Mouse (Mus musculus) ovary, postnatal 36 days (tissue): ENCODE measurements at regions not wholly inside any gene's neighbourhood (a gene's known extent, or its start where the extent isn't known, plus 50 kb on each side); places are given as distances from the start of the nearest gene placed in this dataset.

Experiments used
- DNase-seq: peaks from one replicate; pipeline ENCODE4 v3.0.0; 2022; ENCODE audit warnings: low spot score, mixed read lengths

DNA sequence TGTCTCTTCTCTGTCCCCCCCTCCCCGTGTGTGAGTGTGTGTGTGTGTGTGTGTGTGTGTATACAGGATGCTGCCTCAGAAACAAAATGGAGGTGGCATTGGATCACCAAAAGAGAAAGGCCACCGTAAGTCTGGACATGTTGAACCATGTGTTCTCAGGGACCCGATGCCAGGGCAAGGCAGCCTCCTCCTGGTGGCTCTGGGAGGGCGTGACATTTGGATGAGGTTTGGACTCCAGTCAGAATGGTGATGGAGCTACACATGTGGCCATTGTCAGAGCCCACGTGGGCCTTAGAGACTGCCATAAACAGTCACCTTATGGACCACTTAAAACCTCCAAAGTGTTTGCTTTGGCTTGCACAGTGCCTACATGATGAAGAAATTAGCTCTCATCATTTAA lies 80.0 kb downstream of the Efnb1 start:
- no peak for DNase-seq

DNA sequence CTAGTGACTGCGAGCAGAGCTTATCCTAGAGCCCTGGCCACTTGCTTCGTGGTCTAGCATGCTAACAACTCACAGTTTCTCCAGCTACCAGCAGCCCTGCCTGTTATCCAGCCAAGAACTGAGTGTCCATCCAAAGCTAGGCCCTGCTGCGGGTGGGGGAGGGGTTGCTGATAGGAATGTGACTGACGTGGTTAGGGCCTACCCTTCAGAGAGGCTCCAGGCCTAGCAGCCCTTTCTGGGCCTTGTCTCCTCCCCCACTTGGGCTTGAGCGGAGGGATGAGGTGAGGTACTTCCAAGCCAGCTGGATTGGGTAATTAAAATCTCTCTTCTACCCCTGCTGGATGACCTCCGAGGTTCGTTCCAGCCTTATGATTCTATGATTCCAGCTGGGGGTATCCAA lies 79.2 kb downstream of the Efnb1 start:
- DNase-seq = no peak

DNA sequence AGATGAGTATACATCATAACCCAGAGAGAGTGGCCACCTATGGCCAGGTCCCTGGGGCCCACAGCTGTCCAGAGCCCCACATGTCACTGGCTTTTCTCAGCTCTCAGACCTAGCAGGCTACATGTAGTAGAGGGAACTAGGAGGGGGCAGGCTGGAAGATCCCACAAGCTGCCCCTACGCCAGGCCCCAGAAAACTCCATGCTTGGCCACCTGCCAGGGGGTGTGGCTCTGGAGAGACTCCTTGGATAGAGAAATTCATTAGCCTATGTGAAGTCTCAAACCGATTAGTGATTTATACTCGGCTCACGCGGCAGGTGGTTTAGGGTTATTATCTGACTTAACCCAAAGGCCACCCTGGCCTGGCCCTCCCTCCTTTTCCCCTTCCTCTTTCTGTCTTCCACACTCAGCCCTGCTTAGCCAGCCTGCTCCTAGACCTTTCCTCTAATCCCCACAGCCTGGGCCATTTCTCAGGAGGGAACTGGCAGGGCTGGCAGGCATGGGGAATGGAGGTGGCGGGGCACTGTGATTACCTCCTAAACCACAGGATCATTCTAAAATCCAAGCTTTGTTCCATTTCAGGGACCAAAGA lies 77.7 kb downstream of the Efnb1 start:
- no peak for DNase-seq

DNA sequence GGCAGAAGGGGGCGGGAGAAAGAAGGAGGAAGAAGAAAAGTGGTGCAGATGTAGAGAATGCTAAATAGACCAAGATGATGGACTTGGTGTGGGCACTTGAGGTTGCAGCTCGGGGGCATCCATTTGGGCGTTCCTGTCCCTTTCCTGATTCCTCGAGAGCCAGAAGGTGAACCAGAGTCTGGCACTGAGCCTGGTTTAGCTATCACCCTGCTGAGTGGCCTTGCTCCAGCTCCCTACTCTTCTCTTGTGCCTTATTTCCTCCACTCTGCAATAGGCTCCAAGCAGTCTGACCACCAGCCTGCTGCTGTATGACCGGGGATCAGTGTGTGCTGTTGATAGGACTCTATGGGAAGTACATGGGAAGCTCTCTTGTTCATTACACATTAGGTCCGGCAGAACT lies 68.1 kb downstream of the Efnb1 start:
- DNase-seq = no peak

DNA sequence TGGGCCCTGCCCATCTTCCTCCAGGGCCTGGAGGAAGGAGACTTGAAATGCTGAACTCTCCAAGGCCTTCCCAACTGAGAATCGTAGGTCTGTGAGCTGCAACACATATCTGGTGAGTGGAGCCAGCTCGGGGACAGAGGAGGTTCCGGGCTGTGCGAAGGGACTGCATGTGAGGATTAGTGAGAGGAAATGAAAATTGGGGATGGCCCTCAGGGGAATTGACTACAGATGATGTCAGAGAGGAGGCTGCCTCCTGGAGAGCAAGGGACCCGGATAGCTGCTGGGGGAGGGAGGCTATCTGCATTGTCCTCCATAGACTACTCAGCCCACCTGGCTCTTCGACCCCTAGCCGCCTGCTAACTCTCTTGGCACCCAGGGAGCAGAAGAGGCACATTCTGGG lies 65.2 kb downstream of the Efnb1 start:
- no peak for DNase-seq

DNA sequence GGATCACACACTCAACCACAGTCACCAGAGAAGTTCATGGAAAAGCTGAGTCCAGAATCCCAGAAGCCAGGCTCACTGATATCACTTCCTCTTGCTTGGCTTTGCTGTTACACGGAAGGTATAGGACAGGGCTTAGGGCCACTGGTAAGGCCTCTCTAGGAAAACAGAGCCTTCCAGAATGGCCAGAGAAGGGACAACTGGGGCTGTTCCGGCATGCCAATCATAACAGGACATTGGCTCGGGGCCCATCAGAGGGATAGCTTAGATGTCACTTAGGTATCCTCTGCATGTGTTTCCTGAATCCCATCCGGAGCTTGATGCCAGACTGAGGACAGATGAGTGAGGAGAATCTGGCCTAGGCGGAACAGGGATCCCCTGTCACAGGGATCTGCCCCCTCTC lies 63.7 kb downstream of the Efnb1 start:
- DNase-seq = no peak

DNA sequence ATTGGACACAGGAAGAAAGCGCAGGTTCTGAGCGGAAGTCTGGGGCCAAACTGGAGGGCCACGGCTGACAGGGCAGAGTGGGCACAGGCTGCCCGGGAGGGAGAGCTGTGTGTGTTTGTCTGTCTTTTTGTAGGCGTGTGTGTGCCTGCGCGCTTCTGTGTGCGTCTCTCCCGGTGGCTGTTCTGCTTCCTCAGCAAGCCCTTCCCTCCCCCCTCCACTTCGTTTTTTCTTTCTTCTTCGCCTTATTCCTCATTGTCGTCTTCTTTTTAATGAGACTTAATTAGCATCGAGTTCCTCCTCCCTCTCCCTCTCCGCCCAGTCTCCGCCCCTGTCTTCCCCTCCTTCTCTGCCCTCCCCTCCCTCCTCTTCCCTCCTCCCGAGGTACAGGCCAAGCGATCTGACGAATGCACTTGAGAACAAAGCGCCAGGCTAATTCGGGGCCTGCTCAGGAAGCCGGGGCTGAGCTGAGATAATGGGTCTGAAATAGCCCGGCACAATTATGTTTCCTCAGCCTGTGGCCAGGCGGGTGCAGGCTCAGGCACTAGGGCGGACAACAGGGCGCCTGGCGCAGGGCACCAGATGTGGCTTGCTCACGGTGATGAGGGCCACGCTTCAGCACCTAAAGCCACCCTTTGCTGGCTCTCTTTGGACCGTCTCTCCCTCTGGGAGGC lies 63.2 kb downstream of the Efnb1 start:
- DNase-seq = peak; percentile 56
